In genomic region chr8:108691456-108692238, GRCm38 (mm10) we compare ENCODE assay signal across 8 mouse cellular contexts.
DNase-seq lines count a peak whose midpoint lies in the region; ATAC-seq and TF ChIP-seq lines count a peak whose summit lies in the region.

No protein-coding gene starts in this region.

- no peaks in the 10 kb centered on the region for H3K79me2 ChIP-seq in MEL (ENCODE audit: control insufficient read depth, insufficient read depth, low read length, poor library complexity)

- H3K27me3 ChIP-seq in MEL (ENCODE audit: control insufficient read depth in 1 of 2, insufficient read depth in 2 of 2, low read length in 2 of 2): no peaks in the 10 kb centered on the region
- H3K27me3 ChIP-seq in forebrain, embryonic 14.5 days (replicated peaks; ENCODE audit: control insufficient read depth, insufficient read depth, low read length): peaks cover 37% of the 10 kb centered on the region
- H3K27me3 ChIP-seq in intestine, postnatal 0 days (replicated peaks; ENCODE audit: control insufficient read depth, insufficient read depth, low read length): peaks cover 24% of the 10 kb centered on the region
- H3K27me3 ChIP-seq in stomach, postnatal 0 days (ENCODE audit: control insufficient read depth, insufficient read depth, low read length): peaks cover 7% of the 10 kb centered on the region

- H3K9me3 ChIP-seq in MEL (replicated peaks; ENCODE audit: insufficient read depth, low read length): no peaks in the 10 kb centered on the region
- no peaks in the 10 kb centered on the region for H3K9me3 ChIP-seq in forebrain, embryonic 14.5 days (replicated peaks; ENCODE audit: control insufficient read depth, low read length)
- no peaks in the 10 kb centered on the region for H3K9me3 ChIP-seq in intestine, postnatal 0 days (ENCODE audit: control insufficient read depth)
- H3K9me3 ChIP-seq in stomach, postnatal 0 days (ENCODE audit: control insufficient read depth, low read length): no peaks in the 10 kb centered on the region

- peak; percentile 43; the same call in 1 of the 2 replicates for ATAC-seq in forebrain, embryonic 14.5 days
- ATAC-seq in intestine, postnatal 0 days: peak; percentile 34; the same call in 1 of the 2 replicates
- ATAC-seq in stomach, postnatal 0 days (ENCODE audit: low FRiP score, low TSS enrichment): peak; percentile 48

- no peak for TF ChIP-seq RAD21 in MEL (IDR thresholded peaks at IDR 0.05; ENCODE audit: low read depth, low read length)

- H3K9ac ChIP-seq in MEL (ENCODE audit: control insufficient read depth, low read depth, low read length, poor library complexity, severe bottlenecking): peak overlapping the region; percentile 52
- peak overlapping the region; percentile 50 for H3K9ac ChIP-seq in forebrain, embryonic 14.5 days (ENCODE audit: low read length)
- no peak overlapping the region for H3K9ac ChIP-seq in intestine, postnatal 0 days (ENCODE audit: low read depth, low read length)
- no peak overlapping the region for H3K9ac ChIP-seq in stomach, postnatal 0 days (ENCODE audit: low read length)

- H3K27ac ChIP-seq in MEL (ENCODE audit: control insufficient read depth, low read depth, low read length): peak overlapping the region; percentile 63
- peak overlapping the region; percentile 55 for H3K27ac ChIP-seq in forebrain, embryonic 14.5 days (ENCODE audit: low read depth, low read length)
- H3K27ac ChIP-seq in intestine, postnatal 0 days (ENCODE audit: low read depth, low read length): no peak overlapping the region; the same call in none of the 2 replicates
- H3K27ac ChIP-seq in stomach, postnatal 0 days (replicated peaks): no peak overlapping the region

- peak overlapping the region; percentile 31 to 58 for H3K4me3 ChIP-seq in MEL (ENCODE audit: control insufficient read depth in 1 of 2, insufficient read depth in 1 of 2, low read depth in 2 of 2, low read length in 2 of 2)
- peak overlapping the region; percentile 9; the same call in 1 of the 2 replicates for H3K4me3 ChIP-seq in forebrain, embryonic 14.5 days (ENCODE audit: low read depth, low read length)
- H3K4me3 ChIP-seq in intestine, postnatal 0 days (ENCODE audit: low read depth, low read length): peak overlapping the region; percentile 31
- peak overlapping the region; percentile 13; the same call in 1 of the 2 replicates for H3K4me3 ChIP-seq in stomach, postnatal 0 days (ENCODE audit: low read depth, low read length)

- peaks cover 0 to 16% of the 10 kb centered on the region in 2 experiments; a peak in 2 of 4 replicates for H3K4me1 ChIP-seq in MEL (ENCODE audit: control insufficient read depth in 1 of 2, insufficient read depth in 2 of 2, low read length in 2 of 2)
- H3K4me1 ChIP-seq in forebrain, embryonic 14.5 days (ENCODE audit: control insufficient read depth, insufficient read depth, low read length): peaks cover 19% of the 10 kb centered on the region
- peaks cover 7% of the 10 kb centered on the region; the same call in 1 of the 2 replicates for H3K4me1 ChIP-seq in intestine, postnatal 0 days (replicated peaks; ENCODE audit: control insufficient read depth, insufficient read depth, low read length)
- H3K4me1 ChIP-seq in stomach, postnatal 0 days (replicated peaks; ENCODE audit: control insufficient read depth, insufficient read depth): peaks cover 7% of the 10 kb centered on the region

- H3K4me2 ChIP-seq in forebrain, embryonic 14.5 days (ENCODE audit: low read length): peak overlapping the region; percentile 42
- H3K4me2 ChIP-seq in intestine, postnatal 0 days (replicated peaks; ENCODE audit: low read depth): peak overlapping the region; percentile 65
- peak overlapping the region; percentile 53 for H3K4me2 ChIP-seq in stomach, postnatal 0 days (replicated peaks; ENCODE audit: low read depth)

- no peak; a peak in 1 of 4 replicates for TF ChIP-seq POLR2A in MEL (IDR thresholded peaks at IDR 0.05; ENCODE audit: control insufficient read depth in 1 of 2, insufficient read depth in 1 of 2, low read depth in 1 of 2, low read length in 2 of 2, poor library complexity in 1 of 2)

- peaks cover 0 to 13% of the 10 kb centered on the region in 2 experiments; a peak in 2 of 4 replicates for H3K36me3 ChIP-seq in MEL (ENCODE audit: control insufficient read depth in 1 of 2, insufficient read depth in 2 of 2, low read length in 2 of 2)
- no peaks in the 10 kb centered on the region for H3K36me3 ChIP-seq in forebrain, embryonic 14.5 days (ENCODE audit: control insufficient read depth, insufficient read depth, low read length)
- H3K36me3 ChIP-seq in intestine, postnatal 0 days (ENCODE audit: control insufficient read depth, insufficient read depth): no peaks in the 10 kb centered on the region
- H3K36me3 ChIP-seq in stomach, postnatal 0 days (ENCODE audit: control insufficient read depth, insufficient read depth, low read length): no peaks in the 10 kb centered on the region

- 5% methylated on average over 21 of the region's 21 CpGs for WGBS in forebrain, embryonic 14.5 days
- WGBS in intestine, postnatal 0 days: 5% methylated on average over 21 of the region's 21 CpGs
- 5% methylated on average over 20 of the region's 21 CpGs for WGBS in stomach, postnatal 0 days

- TF ChIP-seq EP300 in MEL (IDR thresholded peaks at IDR 0.05; ENCODE audit: low read depth in 1 of 2, low read length in 2 of 2): peak; percentile 60 to 68
- TF ChIP-seq EP300 in stomach, postnatal 0 days (optimal IDR thresholded peaks at IDR 0.05): no peak

- peak; percentile 71 for DNase-seq in adrenal gland, adult 2 months
- DNase-seq in adrenal gland, adult 8-10 months: no peak
- DNase-seq in MEL (ENCODE audit: low read depth, low spot score): peak; percentile 85
- peak; percentile 74 for DNase-seq in forebrain, embryonic 14.5 days (ENCODE audit: low spot score)
- peak; percentile 68 for DNase-seq in lung, postnatal 36 days
- DNase-seq in stomach, postnatal 0 days (ENCODE audit: low spot score): peak; percentile 62
- no peak for DNase-seq in layer of hippocampus, adult 8-10 months (ENCODE audit: low spot score in 2 of 2)

- no peak for TF ChIP-seq CTCF in MEL (IDR thresholded peaks at IDR 0.05 in 2 of 3, conservative IDR thresholded peaks at IDR 0.05 in 1 of 3; ENCODE audit: control insufficient read depth in 1 of 3, insufficient read depth in 1 of 3, low read depth in 2 of 3, low read length in 3 of 3, poor library complexity in 1 of 3, severe bottlenecking in 1 of 3)
- TF ChIP-seq CTCF in intestine, postnatal 0 days (IDR thresholded peaks at IDR 0.05; ENCODE audit: low read depth): no peak
- TF ChIP-seq CTCF in stomach, postnatal 0 days (IDR thresholded peaks at IDR 0.05; ENCODE audit: low read depth): no peak

TF ChIP-seq in MEL, 35 proteins besides CTCF, POLR2A, EP300 and RAD21 (continues in another document):
- TF ChIP-seq ELF1 (IDR thresholded peaks at IDR 0.05; ENCODE audit: low read depth, low read length) (peak; percentile 62; the same call in 1 of the 2 replicates), ZKSCAN1 (IDR thresholded peaks at IDR 0.05; ENCODE audit: low read depth, low read length) (no peak), RCOR1 (IDR thresholded peaks at IDR 0.05; ENCODE audit: low read depth, low read length) (peak; percentile 39; the same call in 1 of the 2 replicates), NRF1 (IDR thresholded peaks at IDR 0.05; ENCODE audit: insufficient read depth, low read depth, low read length, poor library complexity, severe bottlenecking) (no peak), TBP (IDR thresholded peaks at IDR 0.05; ENCODE audit: low read depth, low read length) (peak; percentile 61), SMC3 (IDR thresholded peaks at IDR 0.05; ENCODE audit: low read depth, low read length) (no peak), ETS1 (IDR thresholded peaks at IDR 0.05; ENCODE audit: low read depth, low read length) (peak; percentile 75; the same call in 1 of the 2 replicates), ZC3H11A (IDR thresholded peaks at IDR 0.05; ENCODE audit: low read depth, low read length) (no peak), GABPA (IDR thresholded peaks at IDR 0.05; ENCODE audit: low read depth, low read length) (no peak), USF1 (IDR thresholded peaks at IDR 0.05; ENCODE audit: low read depth, low read length) (no peak; the same call in 1 of the 2 replicates), CHD2 (IDR thresholded peaks at IDR 0.05; ENCODE audit: low read length) (no peak), ZMIZ1 (IDR thresholded peaks at IDR 0.05; ENCODE audit: low read depth, low read length) (no peak), KAT2A (conservative IDR thresholded peaks at IDR 0.05; ENCODE audit: low read depth, low read length) (no peak), CHD1 (IDR thresholded peaks at IDR 0.05; ENCODE audit: low read depth, low read length) (no peak), TCF12 (IDR thresholded peaks at IDR 0.05; ENCODE audit: low read depth, low read length) (peak; percentile 42; the same call in 1 of the 2 replicates), E2F4 (IDR thresholded peaks at IDR 0.05; ENCODE audit: borderline replicate concordance, low read depth, low read length) (no peak), MXI1 (IDR thresholded peaks at IDR 0.05; ENCODE audit: low read depth, low read length) (peak; percentile 29; the same call in 1 of the 2 replicates), JUND (IDR thresholded peaks at IDR 0.05; ENCODE audit: low read depth, low read length) (no peak), MAFK (IDR thresholded peaks at IDR 0.05; ENCODE audit: borderline replicate concordance, low read depth, low read length) (no peak), MAZ (IDR thresholded peaks at IDR 0.05; ENCODE audit: low read depth, low read length) (no peak), POLR2AphosphoS5 (IDR thresholded peaks at IDR 0.05; ENCODE audit: borderline replicate concordance, low read depth, low read length) (no peak), POLR2AphosphoS2 (IDR thresholded peaks at IDR 0.05; ENCODE audit: low read length) (no peak; the same call in 1 of the 2 replicates), USF2 (IDR thresholded peaks at IDR 0.05; ENCODE audit: borderline replicate concordance in 1 of 2, insufficient read depth in 1 of 2, low read depth in 1 of 2, low read length in 2 of 2) (no peak), MYC (IDR thresholded peaks at IDR 0.05; ENCODE audit: low read depth, low read length) (no peak), MAX (IDR thresholded peaks at IDR 0.05; ENCODE audit: low read length) (no peak), SIN3A (IDR thresholded peaks at IDR 0.05; ENCODE audit: low read length) (peak; percentile 67), MEF2A (IDR thresholded peaks at IDR 0.05; ENCODE audit: extremely low read depth, insufficient replicate concordance, low read depth, low read length, poor library complexity, severe bottlenecking) (no peak), UBTF (IDR thresholded peaks at IDR 0.05; ENCODE audit: borderline replicate concordance, insufficient read depth, low read depth, low read length) (no peak), TAL1 (IDR thresholded peaks at IDR 0.05; ENCODE audit: low read length) (no peak), HCFC1 (IDR thresholded peaks at IDR 0.05; ENCODE audit: low read depth, low read length) (peak; percentile 43; the same call in 1 of the 2 replicates), NELFE (IDR thresholded peaks at IDR 0.05; ENCODE audit: low read depth, low read length) (0 out of 2 replicates have a peak, but pooled peaks have one; percentile 33)

Comparison
In these comparisons a context has a peak if more than half of its experiments do, and no peak if none do; other contexts are left out.
1. DNase-seq: peak in adrenal gland, adult 2 months (single experiment), MEL (single experiment), forebrain, embryonic 14.5 days (single experiment), lung, postnatal 36 days (single experiment) and stomach, postnatal 0 days (single experiment); none in adrenal gland, adult 8-10 months (single experiment) and layer of hippocampus, adult 8-10 months (0 of 2).
2. H3K27ac ChIP-seq: peak in MEL (single experiment) and forebrain, embryonic 14.5 days (single experiment); none in intestine, postnatal 0 days (single experiment) and stomach, postnatal 0 days (single experiment).
3. H3K9ac ChIP-seq: peak in MEL (single experiment) and forebrain, embryonic 14.5 days (single experiment); none in intestine, postnatal 0 days (single experiment) and stomach, postnatal 0 days (single experiment).
4. Peak in every context shown above with its lines, with median percentiles within 50 percentile points of each other: H3K4me3 ChIP-seq, ATAC-seq and H3K4me2 ChIP-seq.